Mouse (Mus musculus): Measurements from ENCODE around the gene Arl6ip4. TPM values are rescaled to one million over a fixed set of nuclear protein-coding genes. Genes with fewer than 3 reads are reported as not detected.
A peak's percentile ranks its signal among the peaks of the same experiment; 100 is the strongest.

Gene Arl6ip4
- polyA plus RNA-seq, 1 experiment from 2014 or later, result 99.7 TPM

- 63% methylated on average over 11 of the region's 11 CpGs for WGBS
- Histone ChIP-seq H3K4me2 (replicated peaks; ENCODE audit: low read depth, low read length) (no peak overlapping the region), H3K4me3 (ENCODE audit: low read depth, low read length) (no peak overlapping the region), H3K27me3 (replicated peaks; ENCODE audit: insufficient read depth, low read length) (no peaks in the 10 kb centered on the region), H3K27ac (ENCODE audit: low read length) (no peak overlapping the region), H3K4me1 (ENCODE audit: insufficient read depth, low read depth, low read length) (0 out of 2 replicates have a peak, but pooled peaks cover 3% of the 10 kb centered on the region), H3K9me3 (ENCODE audit: low read length) (no peaks in the 10 kb centered on the region), H3K9ac (replicated peaks; ENCODE audit: low read depth) (no peak overlapping the region), H3K36me3 (ENCODE audit: insufficient read depth, low read length) (no peaks in the 10 kb centered on the region)
- ATAC-seq (no peak), DNase-seq (ENCODE audit: low spot score) (no peak)
- TF ChIP-seq CTCF (IDR thresholded peaks at IDR 0.05) (no peak), EP300 (IDR thresholded peaks at IDR 0.05) (no peak)
Observed at GRCm38 (mm10) chr5:124093120-124093794, 22.6 kb upstream of the Arl6ip4 start.

GRCm38 (mm10) chr5:124093852-124094604 lies 21.9 kb upstream of the Arl6ip4 start:
- H3K9ac ChIP-seq (replicated peaks; ENCODE audit: low read depth), result no peak overlapping the region
- DNase-seq (ENCODE audit: low spot score) (no peak), ATAC-seq (no peak)
- H3K27me3 ChIP-seq (replicated peaks; ENCODE audit: insufficient read depth, low read length), result no peaks in the 10 kb centered on the region
- H3K4me1 ChIP-seq (ENCODE audit: insufficient read depth, low read depth, low read length), result 0 out of 2 replicates have a peak, but pooled peaks cover 3% of the 10 kb centered on the region
- no peaks in the 10 kb centered on the region for H3K9me3 ChIP-seq (ENCODE audit: low read length)
- no peak overlapping the region for H3K4me3 ChIP-seq (ENCODE audit: low read depth, low read length)
- TF ChIP-seq EP300 (IDR thresholded peaks at IDR 0.05) (no peak), CTCF (IDR thresholded peaks at IDR 0.05) (no peak)
- H3K27ac ChIP-seq (ENCODE audit: low read length), result no peak overlapping the region
- H3K36me3 ChIP-seq (ENCODE audit: insufficient read depth, low read length), result no peaks in the 10 kb centered on the region
- 83% methylated on average over 12 of the region's 12 CpGs for WGBS
- no peak overlapping the region for H3K4me2 ChIP-seq (replicated peaks; ENCODE audit: low read depth, low read length)

- Histone ChIP-seq H3K27ac (ENCODE audit: low read length) (no peak overlapping the region), H3K9ac (replicated peaks; ENCODE audit: low read depth) (no peak overlapping the region), H3K4me1 (ENCODE audit: insufficient read depth, low read depth, low read length) (0 out of 2 replicates have a peak, but pooled peaks cover 3% of the 10 kb centered on the region), H3K9me3 (ENCODE audit: low read length) (no peaks in the 10 kb centered on the region), H3K4me3 (ENCODE audit: low read depth, low read length) (peak overlapping the region; percentile 40), H3K27me3 (replicated peaks; ENCODE audit: insufficient read depth, low read length) (no peaks in the 10 kb centered on the region), H3K36me3 (ENCODE audit: insufficient read depth, low read length) (no peaks in the 10 kb centered on the region), H3K4me2 (replicated peaks; ENCODE audit: low read depth, low read length) (peak overlapping the region; percentile 68)
- peak; percentile 29 for ATAC-seq
- no peak for DNase-seq (ENCODE audit: low spot score)
- 14% methylated on average over 19 of the region's 19 CpGs for WGBS
- TF ChIP-seq CTCF (IDR thresholded peaks at IDR 0.05), result peak; percentile 17; the same call in 1 of the 2 replicates
- no peak for TF ChIP-seq EP300 (IDR thresholded peaks at IDR 0.05)
Observed at GRCm38 (mm10) chr5:124095077-124095581, 20.8 kb upstream of the Arl6ip4 start.

- Histone ChIP-seq H3K9me3 (ENCODE audit: low read length) (no peaks in the 10 kb centered on the region), H3K4me2 (replicated peaks; ENCODE audit: low read depth, low read length) (peak within 1 kb of the TSS; percentile 68), H3K9ac (replicated peaks; ENCODE audit: low read depth) (no peak within 1 kb of the TSS), H3K4me1 (ENCODE audit: insufficient read depth, low read depth, low read length) (0 out of 2 replicates have a peak, but pooled peaks cover 3% of the 10 kb centered on the region), H3K36me3 (ENCODE audit: insufficient read depth, low read length) (no peaks in the 10 kb centered on the region), H3K4me3 (ENCODE audit: low read depth, low read length) (peak within 1 kb of the TSS; percentile 40), H3K27me3 (replicated peaks; ENCODE audit: insufficient read depth, low read length) (no peaks in the 10 kb centered on the region), H3K27ac (ENCODE audit: low read length) (no peak within 1 kb of the TSS)
- no peak for TF ChIP-seq CTCF (IDR thresholded peaks at IDR 0.05)
- TF ChIP-seq EP300 (IDR thresholded peaks at IDR 0.05), result no peak
- WGBS, result 2% methylated on average over 42 of the region's 42 CpGs
- DNase-seq (ENCODE audit: low spot score) (peak; percentile 94), ATAC-seq (peak; percentile 90)
Observed at GRCm38 (mm10) chr5:124095596-124096232, 20.2 kb upstream of the Arl6ip4 start, which contains the start of gene Abcb9. Abcb9 (minus strand) TSS chr5:124095798.

- no peak for DNase-seq (ENCODE audit: low spot score)
- no peaks in the 10 kb centered on the region for H3K4me1 ChIP-seq (ENCODE audit: insufficient read depth, low read depth, low read length)
- H3K4me3 ChIP-seq (ENCODE audit: low read depth, low read length), result no peak overlapping the region
- no peak overlapping the region for H3K9ac ChIP-seq (replicated peaks; ENCODE audit: low read depth)
- ATAC-seq, result no peak
- H3K9me3 ChIP-seq (ENCODE audit: low read length), result no peaks in the 10 kb centered on the region
- no peaks in the 10 kb centered on the region for H3K36me3 ChIP-seq (ENCODE audit: insufficient read depth, low read length)
- H3K4me2 ChIP-seq (replicated peaks; ENCODE audit: low read depth, low read length), result no peak overlapping the region
- WGBS, result 88% methylated on average over 2 of the region's 2 CpGs
- no peaks in the 10 kb centered on the region for H3K27me3 ChIP-seq (replicated peaks; ENCODE audit: insufficient read depth, low read length)
- no peak overlapping the region for H3K27ac ChIP-seq (ENCODE audit: low read length)
- no peak for TF ChIP-seq EP300 (IDR thresholded peaks at IDR 0.05)
Observed at GRCm38 (mm10) chr5:124098923-124099322, 17.0 kb upstream of the Arl6ip4 start.
